Mouse (Mus musculus): ENCODE results near the gene Tjap1. TPM values are rescaled to one million over a fixed set of nuclear protein-coding genes. Genes with fewer than 3 reads are reported as not detected.

Tjap1 gene
- polyA plus RNA-seq, 1 experiment from 2014 or later = 55.3 TPM

DNA sequence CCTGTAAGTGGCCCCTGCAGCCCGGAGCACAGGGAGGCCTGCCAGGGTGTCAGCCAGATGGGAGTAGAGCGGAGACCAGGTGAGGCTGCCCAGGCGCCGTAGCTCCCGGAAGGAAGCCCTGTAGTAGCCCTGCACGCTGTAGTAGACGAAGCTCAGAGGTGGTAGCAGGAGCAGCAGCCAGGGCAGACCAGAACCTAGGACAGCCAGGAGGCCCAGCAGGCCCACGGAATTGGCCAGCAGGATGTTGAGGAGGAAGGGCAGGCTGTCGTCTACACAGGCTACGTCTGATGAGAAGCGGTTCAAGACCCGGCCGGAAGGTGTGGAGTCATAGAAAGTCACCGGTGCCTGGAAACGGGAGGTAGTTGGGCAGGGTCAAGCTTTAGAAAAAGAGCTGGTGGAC is 24.1 kb upstream of the Tjap1 start:
- in situ Hi-C loops (cut with MboI; ENCODE audit: low pct_unique_long_range_greater_than_20kb) = no loop called here
- H3K27me3 ChIP-seq = no peaks in the 10 kb centered on the region
- DNase-seq (ENCODE audit: low read depth, low spot score) (no peak), ATAC-seq (no peak)
- no peak for TF ChIP-seq CTCF (IDR thresholded peaks at IDR 0.05)
- ChIA-PET POLR2A (no interaction called here), CTCF (no interaction called here)

DNA sequence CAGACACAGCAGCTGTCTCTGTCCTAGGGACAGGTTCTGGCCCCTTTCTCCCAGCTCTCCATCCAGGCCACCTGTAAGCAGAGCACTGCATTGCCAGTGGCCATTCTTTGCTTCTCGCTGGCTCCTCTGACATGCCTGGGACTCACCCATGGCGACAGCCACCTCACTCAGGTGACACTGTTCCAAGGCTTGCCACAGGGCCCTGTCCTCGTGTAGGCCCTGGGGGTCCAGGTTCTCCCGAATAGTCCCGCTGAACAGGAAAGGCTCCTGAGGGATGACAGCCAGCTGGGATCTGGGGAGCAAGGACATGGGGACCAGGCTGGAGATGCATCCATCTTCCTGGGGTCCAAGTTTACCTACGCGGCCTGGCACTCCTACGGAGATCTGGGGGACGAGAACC is 21.4 kb upstream of the Tjap1 start:
- no peak for DNase-seq (ENCODE audit: low read depth, low spot score)
- ChIA-PET POLR2A (no interaction called here), CTCF (no interaction called here)
- H3K27me3 ChIP-seq = no peaks in the 10 kb centered on the region
- TF ChIP-seq CTCF (IDR thresholded peaks at IDR 0.05) = no peak
- ATAC-seq = no peak
- in situ Hi-C loops (cut with MboI; ENCODE audit: low pct_unique_long_range_greater_than_20kb) = no loop called here

DNA sequence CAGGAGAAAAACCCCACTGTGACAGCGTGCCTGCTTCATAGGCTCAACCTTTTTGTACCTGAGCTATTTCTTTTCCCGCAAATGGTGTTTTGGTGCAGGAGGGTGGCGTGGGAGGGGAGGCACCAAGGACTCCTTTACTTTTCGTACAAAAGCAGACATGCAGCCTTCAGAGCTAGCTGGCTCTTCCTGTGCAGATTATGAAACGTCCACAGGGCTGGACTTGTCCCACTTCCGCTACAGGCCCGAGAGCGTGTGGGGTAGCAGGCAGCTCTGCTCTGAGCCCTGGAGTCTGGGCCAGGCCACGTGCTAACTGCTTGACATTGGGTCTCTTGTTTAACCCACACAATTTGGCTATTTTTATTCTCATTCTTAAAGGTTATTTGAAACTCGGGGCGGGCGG is 19.1 kb upstream of the Tjap1 start:
- DNase-seq (ENCODE audit: low read depth, low spot score) (no peak), ATAC-seq (no peak)
- in situ Hi-C loops (cut with MboI; ENCODE audit: low pct_unique_long_range_greater_than_20kb) = no loop called here
- ChIA-PET CTCF (interaction anchor here (1.0 to 3.7 kb wide), 2 partner anchors 32 to 37 kb away, joined by 3 to 26 read pairs; no protein-coding TSS in a partner anchor), POLR2A (interaction anchor here (1.3 kb wide), 1 partner anchor 41 kb away, joined by 3 read pairs; no protein-coding TSS in a partner anchor)
- no peak for TF ChIP-seq CTCF (IDR thresholded peaks at IDR 0.05)
- peaks cover 5% of the 10 kb centered on the region for H3K27me3 ChIP-seq

DNA sequence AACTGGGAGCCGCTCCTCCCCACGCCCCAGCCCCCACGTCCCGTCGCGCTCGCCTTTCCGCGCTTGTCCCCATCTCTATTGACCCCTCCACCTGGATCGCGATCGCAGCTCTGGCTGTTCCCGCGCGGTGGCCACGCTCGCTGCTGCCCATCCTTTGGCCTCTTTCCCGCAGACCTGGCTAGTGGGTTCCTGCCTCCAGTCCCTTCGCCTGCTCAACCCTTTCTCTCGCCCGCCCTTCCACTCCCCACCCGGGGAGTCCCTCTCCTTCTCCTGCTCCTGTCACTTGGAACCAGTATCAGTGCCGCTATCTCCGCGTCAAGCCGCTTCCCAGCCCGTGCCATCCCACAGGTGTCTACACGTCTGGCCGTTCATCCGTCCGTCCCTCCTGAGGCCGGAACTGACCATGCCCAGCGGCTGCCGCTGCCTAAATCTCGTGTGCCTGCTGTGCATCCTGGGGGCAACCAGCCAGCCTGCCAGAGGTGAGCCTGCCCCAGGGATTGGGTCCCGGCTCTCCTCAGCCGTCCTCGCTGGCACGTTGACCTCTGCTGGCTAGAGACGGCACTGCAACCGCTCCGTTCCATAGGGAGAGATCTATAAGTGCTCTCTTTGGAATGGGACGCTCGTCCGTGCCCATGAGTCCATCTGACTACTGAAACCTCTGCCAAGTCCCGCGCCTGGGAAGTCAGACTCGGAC is 15.5 kb upstream of the Tjap1 start:
- POLR2A ChIA-PET = interaction anchor here (0.9 kb wide), 1 partner anchor 32 kb away, joined by 3 read pairs; no protein-coding TSS in a partner anchor

DNA sequence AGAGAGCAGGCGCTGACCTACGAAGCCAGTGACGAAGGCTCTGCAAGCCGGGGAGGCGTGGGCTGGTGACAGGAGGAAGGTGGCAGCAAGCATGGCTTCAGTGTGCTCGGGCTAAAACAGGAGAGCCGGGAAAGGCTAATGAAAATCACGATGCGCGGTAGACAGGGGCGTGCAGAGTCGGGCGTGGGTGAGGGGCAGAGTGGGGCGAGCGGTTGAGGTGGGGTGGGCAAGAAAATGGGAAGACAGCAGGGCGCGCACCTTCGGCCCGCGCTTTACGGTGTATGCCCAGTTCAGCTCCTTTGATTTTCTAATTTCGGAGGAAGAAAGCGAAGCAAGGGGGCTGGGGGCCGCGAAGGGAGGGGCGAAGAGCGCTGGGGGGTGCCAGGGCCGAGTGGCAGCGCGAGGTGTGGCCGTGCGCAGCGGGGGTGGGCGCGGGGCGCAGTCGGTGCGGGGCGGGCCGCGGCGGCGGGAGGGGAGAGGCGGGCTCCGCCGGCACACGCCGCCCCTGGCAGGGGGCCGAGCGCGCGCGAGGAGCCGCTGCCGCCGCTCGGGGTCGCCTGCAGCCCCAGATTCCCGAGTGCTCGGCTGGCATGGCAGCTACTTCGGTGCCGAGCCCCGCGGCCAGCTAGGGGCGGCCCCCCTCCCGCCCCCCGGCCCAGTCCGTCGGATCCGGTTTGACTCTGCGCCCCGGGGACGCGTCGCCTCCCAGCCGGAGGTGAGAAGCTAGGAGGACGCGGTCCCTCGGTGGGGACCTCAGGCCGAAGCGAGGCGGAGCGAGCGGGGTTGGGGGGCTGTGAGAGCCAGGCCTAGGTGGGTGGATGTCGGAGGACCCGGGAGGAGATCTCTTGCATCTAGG is 14.8 kb upstream of the Tjap1 start, which contains the start of gene Dlk2:
Dlk2 (plus strand) TSS at position 58 of the 856 bp plus-strand sequence.
- no peak for TF ChIP-seq CTCF (IDR thresholded peaks at IDR 0.05)
- ChIA-PET CTCF (interaction anchor here (1.7 kb wide), 1 partner anchor 28 kb away, joined by 4 read pairs; no protein-coding TSS in a partner anchor), POLR2A (interaction anchor here (0.6 to 0.9 kb wide), 2 partner anchors 31 to 376 kb away, joined by 3 read pairs; no protein-coding TSS in a partner anchor)
- in situ Hi-C loops (cut with MboI; ENCODE audit: low pct_unique_long_range_greater_than_20kb) = loop anchor here (5.0 kb wide), 1 partner anchor 35 kb away; no protein-coding TSS in a partner anchor
- H3K27me3 ChIP-seq = peaks cover 28% of the 10 kb centered on the region
- DNase-seq (ENCODE audit: low read depth, low spot score) (no peak), ATAC-seq (no peak)

More for the DNA sequence above, 15.5 kb upstream of the Tjap1 start:
- TF ChIP-seq CTCF (IDR thresholded peaks at IDR 0.05) = no peak
- DNase-seq (ENCODE audit: low read depth, low spot score) (no peak), ATAC-seq (peak; percentile 66)
- in situ Hi-C loops (cut with MboI; ENCODE audit: low pct_unique_long_range_greater_than_20kb) = loop anchor here (5.0 kb wide), 1 partner anchor 36 kb away; no protein-coding TSS in a partner anchor
- H3K27me3 ChIP-seq = peaks cover 26% of the 10 kb centered on the region
- CTCF ChIA-PET = interaction anchor here (1.0 to 3.7 kb wide), 3 partner anchors 18 to 34 kb away, joined by 3 to 26 read pairs (median 4); no protein-coding TSS in a partner anchor

DNA sequence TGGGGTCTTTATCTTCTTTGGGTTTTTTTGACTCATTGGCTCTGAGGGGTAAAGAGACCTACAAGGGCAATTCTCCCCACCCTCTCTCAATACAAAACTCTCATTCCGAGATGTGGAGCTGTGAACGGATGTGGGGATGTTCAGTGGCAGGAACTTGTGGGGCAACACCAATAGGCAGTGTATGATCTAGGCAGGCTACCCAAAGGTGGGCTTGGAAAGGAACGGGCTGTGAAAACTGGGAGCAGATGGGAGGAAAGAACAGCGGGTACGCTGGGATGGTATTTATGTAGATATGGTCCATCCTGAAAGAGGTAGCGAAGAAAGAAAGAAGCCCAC is 14.2 kb upstream of the Tjap1 start:
- ChIA-PET CTCF (interaction anchor here (1.7 kb wide), 1 partner anchor 28 kb away, joined by 4 read pairs; no protein-coding TSS in a partner anchor), POLR2A (interaction anchor here (0.6 kb wide), 1 partner anchor 377 kb away, joined by 3 read pairs; no protein-coding TSS in a partner anchor)
- no peak for TF ChIP-seq CTCF (IDR thresholded peaks at IDR 0.05)
- H3K27me3 ChIP-seq = peaks cover 31% of the 10 kb centered on the region
- DNase-seq (ENCODE audit: low read depth, low spot score) = no peak
- ATAC-seq = no peak
- in situ Hi-C loops (cut with MboI; ENCODE audit: low pct_unique_long_range_greater_than_20kb) = loop anchor here (5.0 kb wide), 1 partner anchor 35 kb away; no protein-coding TSS in a partner anchor

DNA sequence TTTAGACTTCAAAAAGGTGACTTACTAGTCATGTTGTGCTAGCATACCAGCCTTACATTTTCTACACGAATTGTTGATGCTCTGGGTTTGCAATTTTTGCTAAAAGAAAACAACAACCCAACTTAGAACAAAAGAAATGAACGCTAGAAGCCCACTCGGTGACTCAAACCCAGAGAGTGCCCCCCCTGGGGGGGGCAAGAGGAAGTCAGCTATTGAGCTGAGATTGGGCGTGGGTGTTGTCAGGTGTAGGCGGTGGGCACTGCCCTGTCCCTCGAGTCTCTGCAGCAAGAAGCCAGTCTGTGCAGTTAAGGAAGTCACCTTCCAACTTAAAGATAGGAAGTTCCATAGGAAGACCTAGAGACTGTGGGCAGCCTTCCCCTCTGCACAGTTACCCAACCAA is 13.8 kb upstream of the Tjap1 start:
- in situ Hi-C loops (cut with MboI; ENCODE audit: low pct_unique_long_range_greater_than_20kb) = loop anchor here (5.0 kb wide), 1 partner anchor 34 kb away; no protein-coding TSS in a partner anchor
- no peak for ATAC-seq
- TF ChIP-seq CTCF (IDR thresholded peaks at IDR 0.05) = no peak
- ChIA-PET POLR2A (no interaction called here), CTCF (interaction anchor here (0.9 to 1.7 kb wide), 2 partner anchors 27 to 30 kb away, joined by 4 read pairs; no protein-coding TSS in a partner anchor)
- H3K27me3 ChIP-seq = peaks cover 31% of the 10 kb centered on the region
- DNase-seq (ENCODE audit: low read depth, low spot score) = no peak

DNA sequence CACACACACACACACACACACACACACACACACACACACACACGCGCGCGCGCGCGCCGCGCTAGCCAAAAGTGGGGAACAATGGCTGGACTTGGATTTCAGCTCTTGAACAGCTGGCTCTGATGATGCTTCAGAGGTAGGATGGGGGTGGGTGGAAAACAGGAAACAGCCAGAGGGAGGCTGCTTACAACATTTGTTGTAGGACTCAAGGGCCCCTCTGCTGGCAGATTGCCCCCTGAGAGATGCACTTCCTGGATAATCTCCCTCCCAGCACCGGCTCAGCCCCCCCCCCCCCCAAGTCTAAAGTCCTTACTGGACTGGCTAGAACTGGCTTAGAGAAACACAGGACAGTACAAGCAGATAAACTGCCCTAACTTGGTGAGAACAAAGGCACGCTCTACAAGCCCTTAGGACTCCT is 4.9 kb upstream of the Tjap1 start:
- CTCF ChIA-PET = interaction anchor here (1.0 to 1.4 kb wide), 2 partner anchors 9 to 13 kb away, joined by 3 read pairs; no protein-coding TSS in a partner anchor
- no peak for TF ChIP-seq CTCF (IDR thresholded peaks at IDR 0.05)
- peaks cover 6% of the 10 kb centered on the region for H3K27me3 ChIP-seq
- DNase-seq (ENCODE audit: low read depth, low spot score) (no peak), ATAC-seq (no peak)
- POLR2A ChIA-PET = no interaction called here
- in situ Hi-C loops (cut with MboI; ENCODE audit: low pct_unique_long_range_greater_than_20kb) = no loop called here

DNA sequence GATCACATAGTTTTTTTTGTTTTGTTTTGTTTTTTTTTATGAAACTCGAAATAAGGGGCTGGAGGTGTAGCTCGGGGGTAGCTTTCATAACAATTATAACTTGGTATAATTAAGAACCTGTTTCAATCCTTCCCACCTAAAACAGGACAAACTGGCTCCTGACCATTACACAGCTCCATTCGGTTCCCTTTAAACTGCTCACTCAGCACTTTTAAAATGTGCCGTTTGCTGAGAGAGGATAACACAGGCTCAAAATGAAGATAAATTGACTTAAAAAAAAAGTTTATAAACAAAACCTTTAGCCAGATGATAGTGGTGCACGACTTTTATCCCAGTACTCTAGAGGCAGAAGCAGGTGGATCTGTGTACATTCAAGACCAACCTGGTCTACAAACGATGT is 2.6 kb upstream of the Tjap1 start:
- ChIA-PET POLR2A (interaction anchor here (1.2 kb wide), 1 partner anchor 11 kb away, joined by 3 read pairs; no protein-coding TSS in a partner anchor), CTCF (interaction anchor here (0.8 to 1.4 kb wide), 3 partner anchors 17 to 19 kb away, joined by 3 to 4 read pairs (median 3); no protein-coding TSS in a partner anchor)
- in situ Hi-C loops (cut with MboI; ENCODE audit: low pct_unique_long_range_greater_than_20kb) = no loop called here
- no peak for DNase-seq (ENCODE audit: low read depth, low spot score)
- no peak for ATAC-seq
- H3K27me3 ChIP-seq = peaks cover under 1% of the 10 kb centered on the region
- no peak for TF ChIP-seq CTCF (IDR thresholded peaks at IDR 0.05)

DNA sequence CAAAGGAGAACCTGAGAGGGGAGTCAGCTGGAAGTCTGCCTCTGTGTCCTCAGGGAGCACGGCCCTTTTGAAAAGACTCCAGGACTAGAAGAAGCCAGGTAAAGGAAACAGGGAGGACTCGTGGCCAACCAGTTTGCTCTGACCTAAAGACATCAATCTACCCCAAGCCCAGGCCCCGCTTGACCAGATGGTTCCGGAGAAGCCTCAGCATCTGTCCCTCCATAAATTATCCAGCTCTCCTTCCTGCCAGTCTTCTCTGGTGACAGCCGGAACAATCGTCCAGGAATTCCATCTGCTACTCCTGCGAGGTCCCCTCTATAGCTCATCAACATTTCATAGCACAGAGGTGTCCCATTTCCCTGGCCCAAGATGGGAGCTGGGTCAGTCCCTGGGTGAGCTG is 1.8 kb upstream of the Tjap1 start:
- TF ChIP-seq CTCF (IDR thresholded peaks at IDR 0.05) = no peak
- ChIA-PET CTCF (interaction anchor here (0.8 to 1.4 kb wide), 2 partner anchors 17 to 19 kb away, joined by 3 read pairs; no protein-coding TSS in a partner anchor), POLR2A (interaction anchor here (0.5 to 1.2 kb wide), 3 partner anchors 10 to 16 kb away, joined by 3 to 4 read pairs (median 3); no protein-coding TSS in a partner anchor)
- H3K27me3 ChIP-seq = no peaks in the 10 kb centered on the region
- DNase-seq (ENCODE audit: low read depth, low spot score) = no peak
- in situ Hi-C loops (cut with MboI; ENCODE audit: low pct_unique_long_range_greater_than_20kb) = no loop called here
- ATAC-seq = no peak
